Mouse (Mus musculus): ENCODE measurements around the gene Olfr993.

Gene Olfr993

GRCm38 (mm10) chr2:85414777-85415176 lies at the start of gene Olfr993:
Gene Olfr993 (minus strand): TSS chr2:85414877.
- DNase-seq (ENCODE audit: low spot score in 2 of 2), result no peak

- DNase-seq (ENCODE audit: low spot score in 2 of 2), result no peak
Measured at GRCm38 (mm10) chr2:85443539-85443938, 28.9 kb upstream of the Olfr993 start, which contains the start of gene Olfr995. Gene Olfr995 (minus strand): TSS chr2:85443639.

GRCm38 (mm10) chr2:85442546-85442945 lies 27.9 kb upstream of the Olfr993 start:
- no peak for DNase-seq (ENCODE audit: low spot score in 2 of 2)

- DNase-seq (ENCODE audit: low spot score in 2 of 2), result no peak
Measured at GRCm38 (mm10) chr2:85436351-85436750, 21.7 kb upstream of the Olfr993 start, which contains the start of gene Olfr994. Gene Olfr994 (minus strand): TSS chr2:85436451.

- DNase-seq (ENCODE audit: low spot score in 2 of 2), result no peak
Measured at GRCm38 (mm10) chr2:85425893-85426292, 11.2 kb upstream of the Olfr993 start.

GRCm38 (mm10) chr2:85409369-85409768 lies 5.3 kb downstream of the Olfr993 start, which contains the start of gene Olfr992:
Gene Olfr992 (minus strand): TSS chr2:85409469.
- no peak for DNase-seq (ENCODE audit: low spot score in 2 of 2)

Data from urinary bladder, adult 18-20 months (tissue).